Mouse (Mus musculus) midbrain, embryonic 15.5 days (tissue): ENCODE results near the gene Megf11. TPM values are rescaled to one million over a fixed set of nuclear protein-coding genes. Genes with fewer than 3 reads are reported as not detected.
"Not testable (repeated sequence)": the region's sequence is repeated elsewhere in the genome, so short reads cannot be mapped to it uniquely, and the experiment has no call there.

Experiments
- ATAC-seq: fragments of 200-750 bp; cut with Nextera tagmentation; replicated peaks from 2 replicates; pipeline ENCODE4 v1.8.0; 2017; ENCODE audit warnings: moderate TSS enrichment
- H3K27ac ChIP-seq: fragments of 300-500 bp; sonication (generic); 2 replicates; pipeline ENCODE4 v1.5.1; 2015; ENCODE audit warnings: mild to moderate bottlenecking, inconsistent platforms
- H3K27me3 ChIP-seq: fragments of 300-500 bp; sonication (generic); replicated peaks from 2 replicates; pipeline ENCODE4 v1.6.1; 2015; ENCODE audit warnings: inconsistent platforms
- H3K36me3 ChIP-seq: fragments of 300-500 bp; sonication (generic); replicated peaks from 2 replicates; pipeline ENCODE4 v1.6.1; 2015; ENCODE audit warnings: inconsistent platforms
- H3K4me1 ChIP-seq: fragments of 300-500 bp; sonication (generic); 2 replicates; pipeline ENCODE4 v1.6.1; 2015; ENCODE audit warnings: inconsistent platforms
- H3K4me2 ChIP-seq: fragments of 300-500 bp; sonication (generic); 2 replicates; pipeline ENCODE4 v1.6.1; 2015; ENCODE audit warnings: inconsistent platforms, mild to moderate bottlenecking, moderate library complexity
- H3K4me3 ChIP-seq: fragments of 300-500 bp; sonication (generic); 2 replicates; pipeline ENCODE4 v1.5.1; 2015; ENCODE audit warnings: mild to moderate bottlenecking, inconsistent platforms
- H3K9ac ChIP-seq: fragments of 300-500 bp; sonication (generic); 2 replicates; pipeline ENCODE4 v1.6.1; 2015; ENCODE audit warnings: mild to moderate bottlenecking, inconsistent platforms
- H3K9me3 ChIP-seq: fragments of 300-500 bp; sonication (generic); 2 replicates; pipeline ENCODE4 v1.6.1; 2016; ENCODE audit warnings: inconsistent platforms
- WGBS: fragments of 180-500 bp; shearing (Covaris S2); methylation state at CpG from one replicate; pipeline ENCODE4 v1.1.7; 2015; ENCODE audit warnings: mixed read lengths; 5-methylcytosine and 5-hydroxymethylcytosine counted together
- polyA plus RNA-seq: library from polyadenylated mRNA; unstranded; fragments of >200 nt; fragmentation: Nextera tagmentation; extraction: Ambion mirVana; gene quantifications from 2 replicates; pipeline ENCODE4 v1.2.1, GENCODE M21; 2015

Megf11 gene
- polyA plus RNA-seq, 1 experiment from 2014 or later = 22.4 TPM

DNA sequence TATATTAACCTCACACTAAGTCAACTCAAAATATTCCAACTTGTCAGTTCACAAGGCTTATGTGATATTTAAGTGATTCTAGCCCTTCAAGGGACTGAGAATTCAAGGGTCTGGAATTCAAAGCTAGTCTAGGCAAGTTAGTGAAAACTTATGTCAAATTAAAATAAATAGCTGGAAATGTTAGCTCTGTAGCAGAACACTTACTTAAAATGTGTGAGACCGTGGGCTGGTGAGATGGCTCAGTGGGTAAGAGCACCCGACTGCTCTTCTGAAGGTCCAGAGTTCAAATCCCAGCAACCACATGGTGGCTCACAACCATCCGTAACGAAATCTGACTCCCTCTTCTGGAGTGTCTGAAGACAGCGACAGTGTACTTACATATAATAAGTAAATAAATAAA is 324.9 kb downstream of the Megf11 start:
- not testable (repeated sequence) for H3K4me3 ChIP-seq, H3K9ac ChIP-seq, H3K27me3 ChIP-seq, H3K27ac ChIP-seq, ATAC-seq, H3K9me3 ChIP-seq, H3K36me3 ChIP-seq, H3K4me1 ChIP-seq, H3K4me2 ChIP-seq
- WGBS = 93% methylated on average over 5 of the region's 5 CpGs

DNA sequence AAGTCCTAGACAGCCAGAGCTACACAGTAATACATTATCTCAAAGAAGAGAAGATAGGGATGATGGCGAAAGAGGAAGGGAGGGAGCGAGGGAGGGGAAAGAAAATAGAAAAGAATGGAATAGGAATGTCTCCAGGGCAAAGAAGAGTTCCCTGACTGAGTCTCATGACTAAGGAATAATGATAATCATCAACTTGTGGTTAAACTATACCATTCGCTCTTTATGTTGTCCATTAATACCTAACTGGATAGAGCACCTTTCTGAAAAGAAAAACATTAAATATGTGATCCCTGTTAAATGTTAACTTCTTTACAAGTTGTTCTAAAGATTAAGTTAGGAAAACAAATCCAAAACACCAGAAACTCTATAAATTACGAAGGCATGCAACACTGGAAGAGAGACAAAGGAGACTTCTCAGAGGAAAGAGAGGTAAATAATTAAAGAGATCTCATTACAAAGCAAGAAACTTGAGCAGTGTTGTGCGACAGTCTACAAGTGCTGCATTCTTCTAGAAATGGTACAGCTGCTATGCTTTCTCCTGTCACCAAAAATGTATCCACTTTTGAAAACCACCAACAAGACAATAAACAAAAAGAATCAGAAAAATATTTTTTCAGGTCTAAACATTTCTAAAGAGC is 334.2 kb downstream of the Megf11 start:
- Histone ChIP-seq H3K4me3 (no peak overlapping the region), H3K4me1 (no peaks in the 10 kb centered on the region), H3K4me2 (no peak overlapping the region), H3K36me3 (no peaks in the 10 kb centered on the region; the same call in 1 of the 2 replicates), H3K9me3 (no peaks in the 10 kb centered on the region), H3K9ac (no peak overlapping the region), H3K27me3 (no peaks in the 10 kb centered on the region), H3K27ac (no peak overlapping the region)
- 83% methylated on average over 5 of the region's 5 CpGs for WGBS
- no peak for ATAC-seq

DNA sequence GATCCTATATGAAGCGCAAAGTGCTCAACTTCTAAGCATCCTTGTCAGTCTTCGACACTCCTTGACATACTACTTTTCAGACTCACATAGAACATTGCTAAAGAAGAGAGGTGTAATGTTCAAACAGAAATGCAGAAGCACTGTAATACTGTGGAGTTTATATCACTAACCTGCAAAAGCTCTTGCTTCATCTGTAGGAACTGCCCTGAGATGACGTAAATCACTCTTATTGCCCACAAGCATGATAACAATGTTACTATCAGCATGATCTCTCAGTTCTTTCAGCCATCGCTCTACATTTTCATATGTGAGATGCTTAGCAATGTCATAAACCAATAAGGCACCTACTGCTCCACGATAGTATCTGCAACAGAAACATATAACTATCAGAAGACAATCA is 341.0 kb downstream of the Megf11 start:
- no peak for ATAC-seq
- 95% methylated on average over 5 of the region's 5 CpGs for WGBS

DNA sequence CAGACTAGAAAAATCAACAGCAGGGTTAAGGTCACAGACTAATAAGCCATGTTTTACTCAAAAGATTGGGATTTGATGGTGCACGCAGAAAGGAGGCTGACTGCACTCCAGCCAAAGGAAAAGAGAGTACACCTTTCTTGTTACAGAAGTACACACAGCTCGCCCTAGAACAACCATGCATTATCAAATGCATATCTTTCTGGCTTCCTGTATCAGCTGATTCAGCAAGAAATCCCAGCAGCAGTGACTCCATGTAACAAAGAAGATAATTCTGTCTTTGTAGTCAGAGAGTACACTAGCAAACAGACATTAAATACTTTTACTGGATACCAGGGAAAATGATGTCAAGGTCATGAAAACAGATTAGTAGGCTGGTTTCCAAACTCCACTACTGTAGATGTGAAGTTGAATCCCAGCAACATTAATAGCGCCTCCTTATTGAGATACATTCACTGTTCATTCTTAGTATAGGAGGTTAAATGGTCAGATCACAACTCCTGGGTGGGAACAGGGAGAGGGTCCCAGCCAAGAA is 345.7 kb downstream of the Megf11 start:
- Histone ChIP-seq H3K27ac (no peak overlapping the region), H3K9ac (no peak overlapping the region), H3K36me3 (0 out of 2 replicates have a peak, but pooled peaks cover 5% of the 10 kb centered on the region), H3K4me3 (no peak overlapping the region), H3K9me3 (no peaks in the 10 kb centered on the region), H3K27me3 (no peaks in the 10 kb centered on the region), H3K4me2 (no peak overlapping the region), H3K4me1 (peaks cover 4% of the 10 kb centered on the region)
- no peak for ATAC-seq
- WGBS = 90% methylated on average over 3 of the region's 3 CpGs

More for the DNA sequence above, 341.0 kb downstream of the Megf11 start:
- no peak overlapping the region for H3K4me3 ChIP-seq
- H3K4me2 ChIP-seq = no peak overlapping the region
- no peaks in the 10 kb centered on the region for H3K27me3 ChIP-seq
- no peaks in the 10 kb centered on the region for H3K4me1 ChIP-seq
- H3K27ac ChIP-seq = no peak overlapping the region
- no peaks in the 10 kb centered on the region for H3K9me3 ChIP-seq
- H3K9ac ChIP-seq = no peak overlapping the region
- 0 out of 2 replicates have a peak, but pooled peaks cover 8% of the 10 kb centered on the region for H3K36me3 ChIP-seq

DNA sequence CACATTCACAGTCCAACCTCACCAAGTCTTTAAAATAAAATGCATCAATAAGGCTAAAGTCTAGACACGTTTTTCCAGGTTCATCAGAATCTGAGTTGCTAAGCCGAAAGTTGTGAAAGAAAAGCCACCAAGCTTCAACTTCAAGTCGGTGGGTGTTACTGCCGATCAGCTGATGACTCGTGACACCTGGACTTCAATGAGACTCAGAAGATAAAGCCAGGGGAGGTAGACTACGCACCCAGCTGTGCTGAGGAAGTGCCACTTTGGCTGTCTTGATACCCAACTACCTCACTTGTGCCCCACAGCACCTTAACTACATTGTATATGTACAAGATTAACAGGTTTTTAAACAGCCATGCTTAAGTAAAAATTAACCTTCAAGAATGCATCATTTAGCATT is 348.7 kb downstream of the Megf11 start:
- H3K27me3 ChIP-seq = no peaks in the 10 kb centered on the region
- 84% methylated on average over 6 of the region's 6 CpGs for WGBS
- H3K4me1 ChIP-seq = peaks cover 7% of the 10 kb centered on the region
- H3K27ac ChIP-seq = no peak overlapping the region
- no peaks in the 10 kb centered on the region for H3K9me3 ChIP-seq
- no peak for ATAC-seq
- no peak overlapping the region for H3K4me2 ChIP-seq
- no peaks in the 10 kb centered on the region for H3K36me3 ChIP-seq
- no peak overlapping the region for H3K4me3 ChIP-seq
- no peak overlapping the region for H3K9ac ChIP-seq

DNA sequence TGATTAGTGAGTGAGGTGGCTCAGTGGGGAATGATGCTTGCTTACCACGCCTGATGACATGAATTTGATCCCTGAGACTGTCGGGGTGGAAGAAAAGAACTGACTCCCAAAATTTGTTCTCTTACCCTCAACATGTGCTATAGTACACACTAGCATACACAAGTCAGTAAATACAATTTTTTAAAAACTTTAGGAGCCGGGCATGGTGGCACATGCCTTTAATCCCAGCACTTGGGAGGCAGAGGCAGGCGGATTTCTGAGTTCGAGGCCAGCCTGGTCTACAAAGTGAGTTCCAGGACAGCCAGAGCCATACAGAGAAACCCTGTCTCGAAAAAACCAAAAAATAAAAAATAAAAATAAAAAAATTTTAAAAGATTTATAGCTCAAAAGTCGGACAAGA is 349.6 kb downstream of the Megf11 start:
- H3K27ac ChIP-seq, H3K9me3 ChIP-seq, H3K9ac ChIP-seq, H3K27me3 ChIP-seq, H3K36me3 ChIP-seq, H3K4me1 ChIP-seq, ATAC-seq, H3K4me2 ChIP-seq, H3K4me3 ChIP-seq: not testable (repeated sequence)
- 93% methylated on average over 7 of the region's 7 CpGs for WGBS

DNA sequence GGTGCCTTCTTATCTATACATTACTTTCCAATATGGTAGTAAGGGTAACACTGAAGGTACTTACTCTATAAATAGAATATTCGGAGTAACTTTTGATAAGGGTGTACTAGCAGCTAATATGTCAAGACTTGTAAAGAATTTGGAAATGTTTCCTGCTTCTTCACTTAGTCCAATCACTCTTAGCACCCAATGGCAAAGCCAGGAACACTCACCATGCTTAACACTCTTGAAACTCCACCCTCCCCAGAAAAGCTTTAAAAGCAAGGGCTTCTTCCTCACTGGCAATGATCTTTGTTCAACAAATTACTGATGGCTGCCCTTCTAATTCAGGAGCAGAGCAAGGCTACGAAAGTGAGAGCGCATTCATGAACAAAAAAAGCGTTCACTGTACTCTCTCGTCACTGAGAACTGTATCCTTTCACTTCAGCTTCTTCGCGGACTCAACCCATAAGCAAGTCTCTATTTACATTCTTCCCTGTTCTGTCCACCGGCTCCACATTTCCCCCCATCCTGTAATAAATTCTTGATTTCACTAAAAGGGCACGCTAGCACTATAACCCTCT is 350.7 kb downstream of the Megf11 start:
- no peak for ATAC-seq
- 12% methylated on average over 9 of the region's 9 CpGs for WGBS
- Histone ChIP-seq H3K4me2 (peak overlapping the region; percentile 81), H3K27ac (peak overlapping the region; percentile 95), H3K4me3 (peak overlapping the region; percentile 81), H3K27me3 (no peaks in the 10 kb centered on the region), H3K9ac (peak overlapping the region; percentile 86), H3K4me1 (peaks cover 7% of the 10 kb centered on the region), H3K9me3 (no peaks in the 10 kb centered on the region), H3K36me3 (no peaks in the 10 kb centered on the region)

DNA sequence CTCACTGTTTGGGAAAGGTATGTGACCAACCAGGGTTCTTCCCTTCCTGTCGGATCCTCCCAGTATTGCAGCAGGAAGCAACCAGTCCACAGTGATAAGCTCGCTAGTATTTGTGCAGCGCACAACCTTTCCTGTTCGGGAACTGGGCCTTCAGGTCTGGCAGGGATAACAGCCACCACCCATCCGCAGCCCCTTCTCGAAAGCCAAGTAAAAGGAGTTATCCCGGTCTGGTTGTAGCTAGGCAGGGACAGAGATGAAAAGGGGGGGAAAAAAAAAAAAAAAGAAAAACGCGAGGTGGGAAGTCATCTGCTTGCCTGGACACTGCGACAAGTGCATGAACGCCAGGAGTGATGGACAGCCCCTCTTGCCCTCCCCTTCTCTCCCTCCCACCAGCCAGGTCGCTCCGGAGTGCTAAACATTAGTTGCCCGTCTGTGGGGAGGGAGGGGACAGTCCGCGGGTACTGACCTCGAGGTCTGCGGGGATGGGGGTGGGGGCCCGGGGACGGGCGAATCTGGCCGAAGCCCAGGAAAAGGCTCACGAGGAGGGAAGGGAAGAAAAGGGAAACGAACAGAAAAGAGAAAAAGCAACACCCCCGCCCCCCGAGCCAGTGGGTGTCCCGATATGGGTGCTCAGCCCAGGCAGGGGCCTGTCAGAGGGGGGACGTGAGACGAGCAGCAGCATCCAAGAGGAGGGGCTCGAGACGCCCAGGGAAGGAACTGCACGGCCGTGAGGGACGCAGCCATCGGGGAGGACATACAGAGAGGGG is 351.4 kb downstream of the Megf11 start:
- Histone ChIP-seq H3K27me3 (no peaks in the 10 kb centered on the region), H3K9me3 (no peaks in the 10 kb centered on the region), H3K4me3 (peak overlapping the region; percentile 81), H3K27ac (peak overlapping the region; percentile 95), H3K9ac (peak overlapping the region; percentile 86), H3K36me3 (no peaks in the 10 kb centered on the region), H3K4me2 (peak overlapping the region; percentile 81), H3K4me1 (peaks cover 7% of the 10 kb centered on the region)
- WGBS = under 1% methylated on average over 35 of the region's 35 CpGs
- peak; percentile 88 for ATAC-seq

DNA sequence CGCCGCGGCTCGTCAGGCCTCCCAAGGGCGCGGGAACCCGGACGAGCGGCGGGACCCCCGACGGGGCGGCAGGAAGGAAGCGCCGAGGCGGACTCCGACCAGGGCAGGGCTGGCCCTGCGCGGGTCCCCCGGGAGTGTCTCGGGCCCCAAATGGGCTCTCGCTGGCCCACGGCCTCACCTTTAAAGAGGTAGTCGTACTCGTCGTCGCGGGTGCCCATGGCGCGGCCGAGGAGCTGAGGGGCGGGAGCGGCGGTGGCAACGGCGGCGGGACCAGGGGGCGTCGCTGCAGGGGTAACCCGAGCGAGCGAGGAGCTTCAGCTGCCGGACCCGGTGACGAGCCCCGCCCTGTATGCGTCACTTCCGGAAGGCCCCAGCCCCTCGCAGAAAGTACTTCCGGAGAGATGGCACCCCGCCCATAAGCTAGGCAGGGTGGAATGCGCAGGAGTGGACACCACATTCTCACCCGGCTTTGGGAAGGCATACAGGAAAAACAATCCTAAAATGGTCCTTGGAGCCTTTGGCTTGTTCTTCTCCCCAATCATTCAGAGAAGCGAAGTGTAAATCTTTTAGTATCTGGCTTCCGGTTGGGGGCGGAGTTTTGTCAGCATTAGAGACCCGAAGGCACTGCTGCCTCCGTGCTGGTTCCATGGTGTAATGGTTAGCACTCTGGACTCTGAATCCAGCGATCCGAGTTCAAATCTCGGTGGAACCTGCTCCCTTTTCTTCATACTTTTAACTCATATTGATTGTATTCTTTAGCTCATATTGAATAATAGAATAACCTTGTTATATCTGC is 352.2 kb downstream of the Megf11 start, which contains the start of gene Rab11a:
Rab11a (minus strand) TSS at position 353 of the 796 bp plus-strand sequence.
- Histone ChIP-seq H3K27ac (peak within 1 kb of the TSS; percentile 95), H3K9ac (peak within 1 kb of the TSS; percentile 86), H3K27me3 (no peaks in the 10 kb centered on the region), H3K36me3 (no peaks in the 10 kb centered on the region), H3K9me3 (no peaks in the 10 kb centered on the region), H3K4me3 (peak within 1 kb of the TSS; percentile 81), H3K4me1 (peaks cover 7% of the 10 kb centered on the region), H3K4me2 (peak within 1 kb of the TSS; percentile 81)
- ATAC-seq = peak; percentile 98
- WGBS = under 1% methylated on average over 61 of the region's 61 CpGs

DNA sequence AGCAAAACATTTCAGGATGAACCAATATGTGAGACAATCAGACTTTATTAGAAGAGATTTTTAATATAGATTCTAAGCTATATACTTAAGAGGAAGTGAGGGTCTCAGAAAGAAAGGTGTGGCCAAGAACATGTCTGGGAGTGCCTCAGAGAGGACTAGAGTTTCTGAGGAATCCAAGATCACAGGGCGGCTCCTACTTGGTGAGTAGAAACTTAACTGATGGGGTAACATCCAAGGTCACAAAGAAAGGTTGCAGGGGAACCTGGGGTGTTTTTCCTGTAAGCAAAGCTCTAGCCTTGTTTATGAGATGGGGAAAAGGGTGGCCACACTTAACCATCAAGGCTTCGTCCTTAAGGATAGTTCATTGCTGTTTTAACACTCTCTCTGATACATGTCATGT is 353.6 kb downstream of the Megf11 start:
- no peaks in the 10 kb centered on the region for H3K9me3 ChIP-seq
- 89% methylated on average over 2 of the region's 2 CpGs for WGBS
- no peak overlapping the region for H3K27ac ChIP-seq
- H3K36me3 ChIP-seq = no peaks in the 10 kb centered on the region
- no peak overlapping the region for H3K4me3 ChIP-seq
- H3K4me2 ChIP-seq = no peak overlapping the region
- ATAC-seq = no peak
- H3K27me3 ChIP-seq = no peaks in the 10 kb centered on the region
- H3K9ac ChIP-seq = no peak overlapping the region
- peaks cover 7% of the 10 kb centered on the region for H3K4me1 ChIP-seq

DNA sequence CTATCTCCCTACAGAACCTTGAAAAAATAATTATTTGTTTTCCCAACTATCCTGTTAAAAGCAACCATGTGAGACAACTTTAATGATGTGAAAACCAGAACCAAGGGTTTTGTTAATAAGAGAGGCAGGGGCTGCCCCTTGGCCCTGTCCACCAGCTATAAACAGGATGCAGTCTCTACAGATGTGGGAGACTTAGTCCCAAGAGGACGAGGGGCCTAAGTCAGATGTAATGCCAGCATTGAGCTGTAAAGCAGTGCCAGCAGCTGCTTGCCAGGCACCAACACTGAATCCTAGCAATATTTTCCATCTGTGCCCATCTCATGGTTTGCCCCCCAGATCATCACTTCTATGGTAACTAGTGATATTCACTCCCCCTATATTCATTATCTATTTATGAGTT is 357.0 kb downstream of the Megf11 start:
- H3K27ac ChIP-seq = no peak overlapping the region
- no peak for ATAC-seq
- WGBS = 66% methylated on average over 1 of the region's 1 CpGs
- no peak overlapping the region for H3K4me2 ChIP-seq
- H3K9me3 ChIP-seq = no peaks in the 10 kb centered on the region
- H3K4me1 ChIP-seq = no peaks in the 10 kb centered on the region
- no peaks in the 10 kb centered on the region for H3K36me3 ChIP-seq
- H3K9ac ChIP-seq = no peak overlapping the region
- H3K27me3 ChIP-seq = no peaks in the 10 kb centered on the region
- H3K4me3 ChIP-seq = no peak overlapping the region

DNA sequence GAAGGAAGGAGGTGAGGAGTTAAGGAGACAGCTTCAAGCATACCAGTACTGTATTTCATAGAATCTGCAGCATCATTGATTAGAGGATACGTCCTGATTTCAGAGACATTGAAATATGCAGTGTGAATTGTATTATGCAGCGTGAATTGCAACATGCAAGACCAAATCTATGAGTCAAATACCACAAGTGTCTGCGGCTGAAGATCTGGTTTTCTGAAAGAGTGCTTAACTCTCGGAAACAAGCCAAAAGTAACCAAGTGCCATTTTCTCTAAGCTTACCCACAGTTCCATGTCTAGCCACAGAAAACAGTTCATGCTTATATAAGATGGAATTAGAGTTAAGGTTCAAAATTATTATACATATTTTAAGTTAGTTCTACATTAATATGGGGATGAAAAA is 362.3 kb downstream of the Megf11 start:
- no peak for ATAC-seq
- Histone ChIP-seq H3K27me3 (no peaks in the 10 kb centered on the region), H3K27ac (no peak overlapping the region), H3K4me1 (no peaks in the 10 kb centered on the region), H3K4me2 (no peak overlapping the region), H3K36me3 (no peaks in the 10 kb centered on the region), H3K9ac (no peak overlapping the region), H3K4me3 (no peak overlapping the region), H3K9me3 (no peaks in the 10 kb centered on the region)
- 90% methylated on average over 4 of the region's 4 CpGs for WGBS
